21 mouse cellular contexts compared by ENCODE assay signal in genomic region chr15:64613503-64613902, GRCm38 (mm10).
DNase-seq lines count a peak whose midpoint lies in the region; ATAC-seq and TF ChIP-seq lines count a peak whose summit lies in the region.
"Had no signal": no experiment of that assay in that cellular context is flagged by ENCODE, and none has a peak within 500 bp of the region (broad histone marks: within the 10 kb centered on the region; RNA-seq: fewer than 3 reads in every experiment).

No protein-coding gene starts in this region.

- TF ChIP-seq CTCF in gastrocnemius, adult 2 months (IDR thresholded peaks at IDR 0.05), result no peak

- peak; percentile 81; the same call in 1 of the 2 replicates for ATAC-seq in embryonic facial prominence, embryonic 15.5 days (ENCODE audit: insufficient number of reproducible peaks, low FRiP score, low TSS enrichment, low read depth)
- ATAC-seq: activated CD4-positive, CD25-positive, alpha-beta regulatory T cell, adult 4 months; forebrain, embryonic 14.5 days; hindbrain, postnatal 0 days had no signal

- no peaks in the 10 kb centered on the region for H3K27me3 ChIP-seq in embryonic facial prominence, embryonic 15.5 days
- H3K27me3 ChIP-seq: CH12.LX; heart, embryonic 15.5 days; hindbrain, embryonic 13.5 days had no signal

- H3K4me1 ChIP-seq in embryonic facial prominence, embryonic 15.5 days, result 0 out of 2 replicates have a peak, but pooled peaks cover 7% of the 10 kb centered on the region
- H3K4me1 ChIP-seq: forebrain, embryonic 10.5 days; hindbrain, embryonic 13.5 days had no signal

- DNase-seq in 3T3-L1 (ENCODE audit: low read depth, low spot score), result peak; percentile 83
- peak; percentile 28 for DNase-seq in Muller cell, postnatal 12 days (ENCODE audit: inconsistent ontology term)
- no peak for DNase-seq in layer of hippocampus, adult 9-11 months
- DNase-seq in gastrocnemius, adult 2 months, result no peak
- DNase-seq in layer of hippocampus, adult 9-10 months (ENCODE audit: low spot score), result no peak
- DNase-seq: adrenal gland, postnatal 25 days; cerebellum, adult 18-20 months; cerebellum, adult 9-11 months; cerebellum, postnatal 36 days; heart, adult 2 months; heart, postnatal 14 days; kidney, adult 11 months had no signal

- H3K9me3 ChIP-seq in embryonic facial prominence, embryonic 15.5 days (replicated peaks), result no peaks in the 10 kb centered on the region
- H3K9me3 ChIP-seq: forebrain, embryonic 10.5 days; heart, embryonic 15.5 days; hindbrain, embryonic 13.5 days had no signal

- intact Hi-C loops in gastrocnemius, adult 2 months (cut with DNase I), result no loop called here

- no peak overlapping the region for H3K4me3 ChIP-seq in embryonic facial prominence, embryonic 15.5 days (replicated peaks)
- H3K4me3 ChIP-seq in gastrocnemius, adult 2 months, result no peak overlapping the region
- H3K4me3 ChIP-seq: forebrain, embryonic 10.5 days; heart, adult 2 months; heart, embryonic 15.5 days; hindbrain, embryonic 13.5 days had no signal

- H3K36me3 ChIP-seq in embryonic facial prominence, embryonic 15.5 days, result no peaks in the 10 kb centered on the region
- H3K36me3 ChIP-seq: forebrain, embryonic 10.5 days; heart, embryonic 15.5 days; hindbrain, embryonic 13.5 days had no signal

- 22% methylated on average over 4 of the region's 4 CpGs for WGBS in embryonic facial prominence, embryonic 15.5 days

- peak overlapping the region; percentile 58 for H3K27ac ChIP-seq in embryonic facial prominence, embryonic 15.5 days (replicated peaks)
- no peak overlapping the region for H3K27ac ChIP-seq in gastrocnemius, adult 2 months
- H3K27ac ChIP-seq: forebrain, embryonic 10.5 days; heart, adult 2 months; heart, embryonic 15.5 days; hindbrain, embryonic 13.5 days; hindbrain, postnatal 0 days had no signal

- H3K4me2 ChIP-seq in embryonic facial prominence, embryonic 15.5 days (replicated peaks), result peak overlapping the region; percentile 2; the same call in 1 of the 2 replicates
- H3K4me2 ChIP-seq: heart, embryonic 11.5 days; heart, embryonic 15.5 days; hindbrain, embryonic 13.5 days had no signal

- H3K9ac ChIP-seq in embryonic facial prominence, embryonic 15.5 days, result no peak overlapping the region
- H3K9ac ChIP-seq: heart, embryonic 15.5 days; hindbrain, embryonic 13.5 days had no signal

Comparison
In these comparisons a context has a peak if more than half of its experiments do, and no peak if none do; other contexts are left out.
1. DNase-seq: peak in 3T3-L1 (single experiment) and Muller cell, postnatal 12 days (single experiment); none in layer of hippocampus, adult 9-11 months (single experiment), gastrocnemius, adult 2 months (single experiment) and layer of hippocampus, adult 9-10 months (single experiment).